Mouse (Mus musculus) forebrain, postnatal 0 days (tissue): ENCODE measurements around the gene D630003M21Rik. TPM values are rescaled to one million over a fixed set of nuclear protein-coding genes. Genes with fewer than 3 reads are reported as not detected.

ENCODE experiments used
- ATAC-seq: fragments of 200-750 bp; cut with Nextera tagmentation; 2 replicates; pipeline ENCODE4 v1.8.0; 2017; ENCODE audit warnings: mild to moderate bottlenecking, moderate library complexity
- DNase-seq: peaks from one replicate; pipeline ENCODE4 v3.0.0-alpha.2; 2015
- H3K27ac ChIP-seq: fragments of 300-500 bp; sonication (generic); 2 replicates; pipeline ENCODE4 v1.5.1; 2014; ENCODE audit warnings: low read depth, mild to moderate bottlenecking, antibody characterized with exemption, low read length, moderate library complexity, mixed read lengths
- H3K27me3 ChIP-seq: fragments of 300-500 bp; sonication (generic); 2 replicates; pipeline ENCODE4 v1.6.1; 2014; ENCODE audit warnings: mild to moderate bottlenecking, low read length, mixed read lengths; ENCODE audit not compliant: insufficient read depth
- H3K36me3 ChIP-seq: fragments of 300-500 bp; sonication (generic); 2 replicates; pipeline ENCODE4 v1.6.1; 2014; ENCODE audit warnings: mild to moderate bottlenecking, moderate library complexity; ENCODE audit not compliant: insufficient read depth
- H3K4me1 ChIP-seq: fragments of 300-500 bp; sonication (generic); 2 replicates; pipeline ENCODE4 v1.6.1; 2014; ENCODE audit warnings: antibody characterized with exemption; ENCODE audit not compliant: insufficient read depth
- H3K4me2 ChIP-seq: fragments of 300-500 bp; sonication (generic); 2 replicates; pipeline ENCODE4 v1.6.1; 2014; ENCODE audit warnings: low read depth, mild to moderate bottlenecking, moderate library complexity
- H3K4me3 ChIP-seq: fragments of 300-500 bp; sonication (generic); 2 replicates; pipeline ENCODE4 v1.5.1; 2014; ENCODE audit warnings: low read depth, low read length, mixed read lengths
- H3K9ac ChIP-seq: fragments of 300-500 bp; sonication (generic); 2 replicates; pipeline ENCODE4 v1.6.1; 2014; ENCODE audit warnings: mild to moderate bottlenecking
- H3K9me3 ChIP-seq: fragments of 300-500 bp; sonication (generic); 2 replicates; pipeline ENCODE4 v1.6.1; 2016; ENCODE audit warnings: low read length
- CTCF ChIP-seq: sonication (generic); IDR thresholded peaks from 2 replicates; pipeline ENCODE4 v1.5.1; 2016; ENCODE audit warnings: antibody characterized with exemption, control low read depth, low read depth
- WGBS: fragments of 180-500 bp; shearing (Covaris S2); extraction: QIAGEN DNeasy Blood & Tissue Kit; methylation state at CpG from one replicate; pipeline ENCODE4 v1.1.7; 2014; 5-methylcytosine and 5-hydroxymethylcytosine counted together
- polyA plus RNA-seq: library from polyadenylated mRNA; unstranded; fragments of >200 nt; fragmentation: Nextera tagmentation; extraction: Ambion mirVana; gene quantifications from 2 replicates; pipeline ENCODE4 v1.2.1, GENCODE M21; 2015
- total RNA-seq: library from RNA; depleted of rRNA; stranded (reverse); fragments of >200 nt; gene quantifications from 2 replicates; pipeline ENCODE4 v1.2.3, GENCODE M21; 2014

The D630003M21Rik gene
- total and polyA plus RNA-seq, 2 experiments from 2014 or later, result 1.9 to 6.6 TPM

GRCm38 (mm10) chr2:158156487-158156886 lies 72.5 kb downstream of the D630003M21Rik start:
- no peak overlapping the region for H3K4me2 ChIP-seq
- WGBS, result 90% methylated on average over 9 of the region's 9 CpGs
- no peak overlapping the region for H3K9ac ChIP-seq
- no peaks in the 10 kb centered on the region for H3K9me3 ChIP-seq
- no peak overlapping the region for H3K27ac ChIP-seq
- no peaks in the 10 kb centered on the region for H3K27me3 ChIP-seq
- H3K4me3 ChIP-seq, result no peak overlapping the region
- no peaks in the 10 kb centered on the region for H3K36me3 ChIP-seq
- no peak for TF ChIP-seq CTCF
- ATAC-seq, result no peak
- DNase-seq, result no peak
- no peaks in the 10 kb centered on the region for H3K4me1 ChIP-seq

- ATAC-seq, result no peak
- H3K27ac ChIP-seq, result no peak overlapping the region
Measured at GRCm38 (mm10) chr2:158155615-158156014, 73.4 kb downstream of the D630003M21Rik start.

GRCm38 (mm10) chr2:158155101-158155500 lies 73.9 kb downstream of the D630003M21Rik start:
- Histone ChIP-seq H3K27me3 (no peaks in the 10 kb centered on the region), H3K9me3 (no peaks in the 10 kb centered on the region), H3K4me1 (no peaks in the 10 kb centered on the region), H3K9ac (no peak overlapping the region), H3K4me3 (no peak overlapping the region), H3K4me2 (no peak overlapping the region), H3K27ac (no peak overlapping the region), H3K36me3 (no peaks in the 10 kb centered on the region)
- 83% methylated on average over 7 of the region's 7 CpGs for WGBS
- DNase-seq (no peak), ATAC-seq (no peak)
- TF ChIP-seq CTCF, result no peak

More at GRCm38 (mm10) chr2:158155615-158156014, 73.4 kb downstream of the D630003M21Rik start:
- no peak for DNase-seq
- no peaks in the 10 kb centered on the region for H3K9me3 ChIP-seq
- H3K4me1 ChIP-seq, result no peaks in the 10 kb centered on the region
- H3K4me2 ChIP-seq, result no peak overlapping the region
- H3K4me3 ChIP-seq, result no peak overlapping the region
- no peak for TF ChIP-seq CTCF
- no peak overlapping the region for H3K9ac ChIP-seq
- no peaks in the 10 kb centered on the region for H3K27me3 ChIP-seq
- H3K36me3 ChIP-seq, result no peaks in the 10 kb centered on the region
- WGBS, result 80% methylated on average over 2 of the region's 2 CpGs

GRCm38 (mm10) chr2:158154641-158155040 lies 74.4 kb downstream of the D630003M21Rik start:
- ATAC-seq, result no peak
- no peaks in the 10 kb centered on the region for H3K27me3 ChIP-seq
- 64% methylated on average over 8 of the region's 8 CpGs for WGBS

GRCm38 (mm10) chr2:158153728-158154343 lies 75.2 kb downstream of the D630003M21Rik start:
- Histone ChIP-seq H3K4me2 (peak overlapping the region; percentile 57), H3K4me1 (no peaks in the 10 kb centered on the region), H3K27ac (no peak overlapping the region), H3K36me3 (no peaks in the 10 kb centered on the region), H3K9me3 (no peaks in the 10 kb centered on the region), H3K4me3 (peak overlapping the region; percentile 27; the same call in 1 of the 2 replicates), H3K27me3 (no peaks in the 10 kb centered on the region), H3K9ac (0 out of 2 replicates have a peak overlapping the region, but pooled peaks have one; percentile 25)
- TF ChIP-seq CTCF, result no peak
- WGBS, result 2% methylated on average over 22 of the region's 22 CpGs
- ATAC-seq (peak; percentile 47; the same call in 1 of the 2 replicates), DNase-seq (no peak)

More at GRCm38 (mm10) chr2:158154641-158155040, 74.4 kb downstream of the D630003M21Rik start:
- Histone ChIP-seq H3K36me3 (no peaks in the 10 kb centered on the region), H3K4me2 (no peak overlapping the region), H3K9me3 (no peaks in the 10 kb centered on the region), H3K27ac (no peak overlapping the region), H3K4me1 (no peaks in the 10 kb centered on the region), H3K4me3 (no peak overlapping the region), H3K9ac (no peak overlapping the region)
- DNase-seq, result no peak
- TF ChIP-seq CTCF, result no peak

- no peaks in the 10 kb centered on the region for H3K27me3 ChIP-seq
- no peak overlapping the region for H3K4me3 ChIP-seq
- no peak overlapping the region for H3K27ac ChIP-seq
- no peak overlapping the region for H3K4me2 ChIP-seq
- no peaks in the 10 kb centered on the region for H3K4me1 ChIP-seq
- no peaks in the 10 kb centered on the region for H3K36me3 ChIP-seq
- ATAC-seq (peak; percentile 25; the same call in 1 of the 2 replicates), DNase-seq (no peak)
- no peak for TF ChIP-seq CTCF
- H3K9me3 ChIP-seq, result no peaks in the 10 kb centered on the region
- H3K9ac ChIP-seq, result no peak overlapping the region
- 15% methylated on average over 6 of the region's 6 CpGs for WGBS
Measured at GRCm38 (mm10) chr2:158152685-158153309, 76.2 kb downstream of the D630003M21Rik start.

GRCm38 (mm10) chr2:158151077-158151476 lies 77.9 kb downstream of the D630003M21Rik start:
- Histone ChIP-seq H3K4me2 (no peak overlapping the region), H3K9ac (no peak overlapping the region), H3K9me3 (no peaks in the 10 kb centered on the region), H3K4me3 (no peak overlapping the region), H3K27me3 (peaks cover 5% of the 10 kb centered on the region; the same call in 1 of the 2 replicates), H3K36me3 (no peaks in the 10 kb centered on the region), H3K4me1 (no peaks in the 10 kb centered on the region), H3K27ac (no peak overlapping the region)
- no peak for DNase-seq
- peak; percentile 22; the same call in 1 of the 2 replicates for TF ChIP-seq CTCF
- WGBS, result 96% methylated on average over 3 of the region's 3 CpGs
- no peak for ATAC-seq
